Comparison of ENCODE assay signal across 17 mouse cellular contexts in the genomic region with DNA sequence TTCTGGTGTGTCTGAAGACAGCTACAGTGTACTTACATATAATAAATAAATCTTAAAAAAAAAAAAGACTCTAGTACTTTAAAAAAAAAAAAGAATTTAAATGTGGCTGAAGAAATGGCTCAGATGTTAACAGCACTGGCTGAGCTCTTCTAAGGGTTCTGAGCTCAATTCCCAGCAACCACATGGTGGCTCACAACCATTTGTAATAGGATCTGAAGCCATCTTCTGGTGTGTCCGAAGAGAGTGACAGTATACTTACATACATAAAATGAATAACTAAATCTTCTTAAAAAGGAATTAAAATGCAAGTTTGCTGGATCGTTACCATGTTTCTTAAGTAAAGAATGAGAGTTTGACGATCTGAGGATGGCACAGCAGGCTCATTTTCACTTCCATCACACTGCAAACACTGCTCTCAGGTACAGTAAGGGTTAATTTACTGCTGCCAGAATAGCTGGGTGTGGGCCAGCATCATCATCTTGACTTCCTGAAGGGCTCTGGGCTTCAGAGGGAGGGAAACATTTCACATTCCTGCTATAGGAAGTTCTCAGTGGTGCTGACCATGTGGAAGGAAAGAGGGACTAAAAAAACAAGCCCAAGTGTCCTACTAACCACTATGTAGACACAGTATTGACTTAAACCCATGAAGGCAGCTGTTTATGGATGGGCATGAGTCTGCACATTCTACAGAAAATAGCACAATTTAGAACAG. TPM values are rescaled to one million over a fixed set of nuclear protein-coding genes. Genes with fewer than 3 reads are reported as not detected.
DNase-seq lines count a peak whose midpoint lies in the region; ATAC-seq and TF ChIP-seq lines count a peak whose summit lies in the region.
"Had no signal": no experiment of that assay in that cellular context is flagged by ENCODE, and none has a peak within 500 bp of the region (broad histone marks: within the 10 kb centered on the region; RNA-seq: fewer than 3 reads in every experiment).

No protein-coding gene starts in this region.

- no peaks in the 10 kb centered on the region for H3K36me3 ChIP-seq in lung, embryonic 16.5 days (ENCODE audit: control insufficient read depth, insufficient read depth, low read length)
- no peaks in the 10 kb centered on the region for H3K36me3 ChIP-seq in midbrain, postnatal 0 days (ENCODE audit: insufficient read depth, low read length)
- H3K36me3 ChIP-seq: embryonic facial prominence, embryonic 13.5 days; neural tube, embryonic 12.5 days had no signal

- intact Hi-C loops in heart, postnatal 25 days (cut with DNase I), result no loop called here

- no peak for TF ChIP-seq POLR2A in bone marrow macrophage, adult 2 months (IDR thresholded peaks at IDR 0.05; ENCODE audit: borderline replicate concordance, low read depth, low read length)

- no peak overlapping the region for H3K4me3 ChIP-seq in lung, embryonic 16.5 days (ENCODE audit: low read length)
- no peak overlapping the region for H3K4me3 ChIP-seq in bone marrow macrophage, adult 2 months (ENCODE audit: insufficient read depth, low read length)
- no peak overlapping the region for H3K4me3 ChIP-seq in midbrain, postnatal 0 days (ENCODE audit: low read depth, low read length)
- H3K4me3 ChIP-seq: embryonic facial prominence, embryonic 13.5 days; neural tube, embryonic 12.5 days had no signal

- H3K4me1 ChIP-seq in lung, embryonic 16.5 days (replicated peaks; ENCODE audit: control insufficient read depth, insufficient read depth, low read length), result peaks cover 4% of the 10 kb centered on the region
- H3K4me1 ChIP-seq in bone marrow macrophage, adult 2 months (ENCODE audit: control insufficient read depth, insufficient read depth, low read length), result peaks cover 15% of the 10 kb centered on the region
- no peaks in the 10 kb centered on the region for H3K4me1 ChIP-seq in midbrain, postnatal 0 days (ENCODE audit: insufficient read depth, low read length)
- H3K4me1 ChIP-seq: neural tube, embryonic 12.5 days had no signal

- DNase-seq in heart, postnatal 4 days, result peak; percentile 16
- no peak for DNase-seq in heart, postnatal 25 days (ENCODE audit: low spot score)
- DNase-seq in lung, postnatal 14 days, result no peak
- DNase-seq in right cerebral cortex, postnatal 14 days, result no peak
- DNase-seq in midbrain, postnatal 0 days (ENCODE audit: low spot score), result no peak
- DNase-seq: adrenal gland, postnatal 25 days; cerebellum, postnatal 14 days; forebrain, postnatal 0 days; layer of hippocampus, adult 9-11 months; liver; lung, adult 2 months; midbrain, embryonic 14.5 days had no signal

- H3K9ac ChIP-seq in lung, embryonic 16.5 days (ENCODE audit: low read length), result no peak overlapping the region
- no peak overlapping the region for H3K9ac ChIP-seq in midbrain, postnatal 0 days (replicated peaks; ENCODE audit: low read length, poor library complexity, severe bottlenecking)
- H3K9ac ChIP-seq: embryonic facial prominence, embryonic 13.5 days; forebrain, postnatal 0 days; neural tube, embryonic 12.5 days had no signal

- H3K9me3 ChIP-seq in lung, embryonic 16.5 days (ENCODE audit: control insufficient read depth, low read length), result no peaks in the 10 kb centered on the region
- no peaks in the 10 kb centered on the region for H3K9me3 ChIP-seq in midbrain, postnatal 0 days (ENCODE audit: low read length)
- H3K9me3 ChIP-seq: embryonic facial prominence, embryonic 13.5 days; neural tube, embryonic 12.5 days had no signal

- no peak overlapping the region for H3K27ac ChIP-seq in lung, embryonic 16.5 days (ENCODE audit: low read length)
- H3K27ac ChIP-seq in bone marrow macrophage, adult 2 months (ENCODE audit: insufficient read depth, low read depth, low read length), result peak overlapping the region; percentile 9; the same call in 1 of the 2 replicates
- no peak overlapping the region for H3K27ac ChIP-seq in midbrain, postnatal 0 days (ENCODE audit: low read depth, low read length)
- H3K27ac ChIP-seq: embryonic facial prominence, embryonic 13.5 days; neural tube, embryonic 12.5 days had no signal

- no peak for TF ChIP-seq CTCF in bone marrow macrophage, adult 2 months (IDR thresholded peaks at IDR 0.05; ENCODE audit: low read depth, low read length)
- TF ChIP-seq CTCF in midbrain, postnatal 0 days (IDR thresholded peaks at IDR 0.05), result no peak

- WGBS in lung, embryonic 16.5 days, result 38% methylated on average over 3 of the region's 3 CpGs
- WGBS in midbrain, postnatal 0 days, result 69% methylated on average over 3 of the region's 3 CpGs

- H3K27me3 ChIP-seq in lung, embryonic 16.5 days (ENCODE audit: control insufficient read depth, insufficient read depth, low read depth, low read length), result no peaks in the 10 kb centered on the region
- no peaks in the 10 kb centered on the region for H3K27me3 ChIP-seq in midbrain, postnatal 0 days (ENCODE audit: insufficient read depth, low read length)
- H3K27me3 ChIP-seq: embryonic facial prominence, embryonic 13.5 days; neural tube, embryonic 12.5 days had no signal

- ATAC-seq in lung, embryonic 16.5 days (ENCODE audit: low read depth), result peak; percentile 90
- no peak for ATAC-seq in midbrain, postnatal 0 days (ENCODE audit: low FRiP score)
- ATAC-seq: forebrain, postnatal 0 days; inflammation-experienced regulatory T-cells, adult 6 months had no signal

- H3K4me2 ChIP-seq in lung, embryonic 16.5 days (ENCODE audit: low read depth, low read length), result no peak overlapping the region
- H3K4me2 ChIP-seq in midbrain, postnatal 0 days (ENCODE audit: low read depth, low read length, poor library complexity, severe bottlenecking), result no peak overlapping the region
- H3K4me2 ChIP-seq: embryonic facial prominence, embryonic 13.5 days; neural tube, embryonic 12.5 days had no signal

RNA-seq across cellular contexts. Expression of gene Dse, which starts 14.6 kb away (rescaled TPM):
- total RNA-seq in heart, postnatal 4 days (2021), result 10 to 100 TPM; 10.3 to 10.6 TPM
- 1 to 10 TPM; 5.7 to 5.8 TPM for total RNA-seq in heart, postnatal 25 days (2021)
- 29.5 and 31.4 TPM in 2 replicates for polyA plus RNA-seq in lung, embryonic 16.5 days (2015; fragmentation: Nextera tagmentation; extraction: Ambion mirVana)
- polyA plus RNA-seq in bone marrow macrophage, adult 2 months (2012; ENCODE audit: insufficient read depth, insufficient read length, missing spikeins), result 91.2 and 104 TPM in 2 replicates
- 19.7 and 37.4 TPM in 2 replicates for total RNA-seq in midbrain, postnatal 0 days (2014; rRNA removed)
- polyA plus RNA-seq in midbrain, postnatal 0 days (2015; fragmentation: Nextera tagmentation; extraction: Ambion mirVana), result 5.9 and 7.0 TPM in 2 replicates

RNA-seq across cellular contexts. Expression of gene Tspyl1, which starts 59.9 kb away (rescaled TPM):
- 10 to 100 TPM; 48.3 to 50.0 TPM for total RNA-seq in heart, postnatal 4 days (2021)
- 10 to 100 TPM; 53.9 to 58.5 TPM for total RNA-seq in heart, postnatal 25 days (2021)
- polyA plus RNA-seq in lung, embryonic 16.5 days (2015; fragmentation: Nextera tagmentation; extraction: Ambion mirVana), result 66.8 and 68.1 TPM in 2 replicates
- polyA plus RNA-seq in bone marrow macrophage, adult 2 months (2012; ENCODE audit: insufficient read depth, insufficient read length, missing spikeins), result 74.2 and 74.4 TPM in 2 replicates
- total RNA-seq in midbrain, postnatal 0 days (2014; rRNA removed), result 93.3 and 94.2 TPM in 2 replicates
- 129 and 139 TPM in 2 replicates for polyA plus RNA-seq in midbrain, postnatal 0 days (2015; fragmentation: Nextera tagmentation; extraction: Ambion mirVana)
